Mouse (Mus musculus): ENCODE measurements around the gene Wdr74. TPM values are rescaled to one million over a fixed set of nuclear protein-coding genes. Genes with fewer than 3 reads are reported as not detected.
"Not testable (repeated sequence)": the region's sequence is repeated elsewhere in the genome, so short reads cannot be mapped to it uniquely, and the experiment has no call there.

The Wdr74 gene
- total RNA-seq, 2 experiments from 2014 or later = 47.4 to 55.0 TPM

GRCm38 (mm10) chr19:8722021-8722420, 13.6 kb upstream of the Wdr74 start:
- H3K4me3 ChIP-seq = peak overlapping the region; percentile 71
- DNase-seq (ENCODE audit: low spot score in 2 of 2) = no peak
- no peak for TF ChIP-seq CTCF (conservative IDR thresholded peaks at IDR 0.05)
- H3K27ac ChIP-seq = peak overlapping the region; percentile 96

- no peak for DNase-seq (ENCODE audit: low spot score in 2 of 2)
- Histone ChIP-seq H3K4me3 (peak overlapping the region; percentile 71), H3K27ac (peak overlapping the region; percentile 96)
- no peak for TF ChIP-seq CTCF (conservative IDR thresholded peaks at IDR 0.05)
Observed at GRCm38 (mm10) chr19:8722559-8722906, 13.1 kb upstream of the Wdr74 start.

DNA sequence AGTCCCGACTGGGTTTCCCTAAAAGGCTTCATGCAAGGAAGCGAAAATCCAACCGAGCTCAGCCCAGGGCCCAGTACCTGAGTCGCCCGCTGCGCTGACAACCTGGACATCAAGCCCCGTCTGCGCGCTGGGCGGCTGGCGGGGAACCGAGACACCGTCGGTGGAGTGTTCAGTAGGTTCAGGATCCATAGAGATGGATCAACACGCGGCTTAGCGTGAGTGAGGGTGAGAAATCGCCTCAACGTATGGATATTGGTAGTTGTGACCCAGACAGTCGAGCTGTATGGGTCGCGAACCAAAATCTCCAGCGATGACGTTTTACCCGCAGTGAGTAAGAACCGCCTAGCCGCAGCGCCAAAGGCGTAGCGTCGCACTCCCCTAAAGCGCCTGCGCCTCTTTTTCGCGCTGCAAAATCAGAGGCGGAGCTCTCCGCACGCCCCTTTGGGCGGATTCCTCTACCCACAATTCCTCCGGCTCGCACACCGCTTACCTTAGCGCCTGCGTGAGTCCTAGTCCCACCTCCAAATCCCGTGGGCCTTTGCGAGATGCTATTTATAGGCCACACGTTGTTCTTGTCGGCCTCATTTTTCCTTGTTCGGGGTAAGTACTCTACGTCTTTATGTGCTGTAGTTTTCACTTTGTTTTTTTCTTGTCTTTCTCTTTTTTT, 12.6 kb upstream of the Wdr74 start, which contains the start of gene Slc3a2:
Slc3a2 (minus strand) TSS at position 463 of the 667 bp plus-strand sequence.
- peak; percentile 96 to 98 for DNase-seq (ENCODE audit: low spot score in 2 of 2)
- H3K4me3 ChIP-seq = peak within 1 kb of the TSS; percentile 71
- TF ChIP-seq CTCF (conservative IDR thresholded peaks at IDR 0.05) = peak; percentile 32
- H3K27ac ChIP-seq = peak within 1 kb of the TSS; percentile 96

DNA sequence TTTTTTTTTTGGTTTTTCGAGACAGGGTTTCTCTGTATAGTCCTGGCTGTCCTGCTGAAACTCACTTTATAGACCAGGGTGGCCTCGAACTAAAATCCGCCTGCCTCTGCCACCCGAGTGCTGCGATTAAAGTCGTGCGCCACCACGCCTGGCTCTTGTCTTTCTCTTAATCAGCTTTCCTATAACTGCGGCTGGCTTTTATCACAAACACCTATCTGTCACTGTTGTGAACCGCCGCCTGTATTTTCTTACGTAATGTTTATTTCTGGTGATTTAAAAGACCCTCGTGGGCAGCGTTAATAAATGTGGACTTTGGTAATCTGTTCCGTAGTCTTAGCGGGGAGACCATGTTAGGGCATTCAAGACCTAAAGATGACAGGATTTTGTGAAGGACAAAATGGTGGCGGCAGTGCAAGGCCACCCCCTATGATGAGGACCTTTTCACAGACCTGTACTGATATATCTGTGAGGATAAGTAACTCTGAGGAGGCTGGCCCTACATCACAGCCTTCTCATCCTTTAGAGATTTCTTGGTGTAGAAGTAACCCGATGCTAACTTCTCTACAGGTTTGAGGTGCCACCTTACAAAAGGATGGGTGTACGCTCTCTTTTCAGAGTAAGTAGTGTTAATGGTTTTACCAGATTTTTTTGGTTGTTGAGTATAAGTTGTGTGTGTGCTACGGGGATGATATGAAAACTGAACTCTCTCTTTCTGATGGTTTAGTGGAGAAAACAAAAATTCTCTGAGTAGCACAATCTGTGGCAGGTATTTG, 11.9 kb upstream of the Wdr74 start:
- no peak for DNase-seq (ENCODE audit: low spot score in 2 of 2)
- peak overlapping the region; percentile 71 for H3K4me3 ChIP-seq
- TF ChIP-seq CTCF (conservative IDR thresholded peaks at IDR 0.05) = no peak
- H3K27ac ChIP-seq = peak overlapping the region; percentile 96

DNA sequence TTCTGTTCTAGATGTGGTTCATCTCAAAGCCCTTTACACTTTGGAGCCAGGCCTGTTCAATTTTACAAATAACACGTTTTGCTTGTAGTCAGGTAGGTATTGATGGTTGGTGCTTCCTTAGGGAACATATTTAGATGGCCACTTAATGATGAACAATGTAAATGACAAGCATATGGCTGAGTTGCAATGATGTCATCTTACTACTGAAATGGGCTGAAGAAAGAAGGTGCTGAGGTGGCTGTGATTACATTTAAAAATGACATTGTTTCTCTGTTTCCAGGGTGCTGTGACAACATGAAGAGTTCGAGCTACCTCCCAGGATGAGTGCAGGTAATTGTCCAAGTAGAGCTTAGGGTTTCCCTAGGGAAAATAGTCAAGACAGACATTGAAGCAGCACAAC, 11.2 kb upstream of the Wdr74 start:
- H3K4me3 ChIP-seq = peak overlapping the region; percentile 71
- no peak overlapping the region; the same call in 1 of the 2 replicates for H3K27ac ChIP-seq
- TF ChIP-seq CTCF (conservative IDR thresholded peaks at IDR 0.05) = no peak
- no peak for DNase-seq (ENCODE audit: low spot score in 2 of 2)

GRCm38 (mm10) chr19:8725081-8725613, 10.5 kb upstream of the Wdr74 start:
- TF ChIP-seq CTCF (conservative IDR thresholded peaks at IDR 0.05) = no peak
- Histone ChIP-seq H3K27ac (no peak overlapping the region), H3K4me3 (no peak overlapping the region)
- no peak for DNase-seq (ENCODE audit: low spot score in 2 of 2)

DNA sequence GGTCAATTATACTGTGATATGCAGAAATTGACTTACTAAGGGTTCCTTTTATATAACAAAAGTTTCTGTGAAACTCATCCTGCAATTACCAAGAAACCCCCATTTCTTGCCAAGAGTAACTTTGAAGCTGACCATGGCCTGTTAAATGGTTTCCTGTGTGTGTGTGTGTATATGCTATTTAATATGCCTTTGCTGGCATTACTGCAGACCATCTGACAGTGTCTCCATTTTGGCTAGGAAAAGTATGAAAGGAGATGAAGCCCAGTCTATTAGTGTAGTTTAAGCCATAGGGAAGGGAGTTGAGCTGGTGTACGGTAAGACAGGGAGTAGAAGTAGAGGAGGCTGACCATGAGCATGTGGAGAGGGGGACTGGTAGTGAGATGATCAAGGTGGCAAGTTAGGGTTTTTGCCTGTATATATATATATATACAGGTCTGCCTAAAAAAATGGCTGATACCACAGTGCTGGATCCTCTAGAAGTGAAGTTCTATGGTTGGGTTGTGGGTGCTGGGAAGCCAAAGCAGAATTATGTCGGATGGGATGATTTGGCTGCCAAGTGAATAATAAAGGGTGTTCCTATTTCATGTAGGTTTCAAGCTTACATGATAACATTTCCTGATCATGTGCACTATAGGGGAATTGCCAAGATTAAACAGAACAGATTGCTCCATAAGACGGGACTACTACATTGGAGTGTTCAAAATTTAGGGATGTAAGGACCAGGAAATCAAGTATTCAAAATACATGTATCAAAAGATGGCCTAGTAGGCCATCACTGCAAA, 8.8 kb upstream of the Wdr74 start:
- Histone ChIP-seq H3K27ac (no peak overlapping the region), H3K4me3 (no peak overlapping the region)
- no peak for TF ChIP-seq CTCF (conservative IDR thresholded peaks at IDR 0.05)
- DNase-seq (ENCODE audit: low spot score in 2 of 2) = no peak

- Histone ChIP-seq H3K4me3 (no peak overlapping the region), H3K27ac (no peak overlapping the region)
- TF ChIP-seq CTCF (conservative IDR thresholded peaks at IDR 0.05) = no peak
- DNase-seq (ENCODE audit: low spot score in 2 of 2) = no peak
Observed at GRCm38 (mm10) chr19:8727495-8728114, 8.0 kb upstream of the Wdr74 start.

DNA sequence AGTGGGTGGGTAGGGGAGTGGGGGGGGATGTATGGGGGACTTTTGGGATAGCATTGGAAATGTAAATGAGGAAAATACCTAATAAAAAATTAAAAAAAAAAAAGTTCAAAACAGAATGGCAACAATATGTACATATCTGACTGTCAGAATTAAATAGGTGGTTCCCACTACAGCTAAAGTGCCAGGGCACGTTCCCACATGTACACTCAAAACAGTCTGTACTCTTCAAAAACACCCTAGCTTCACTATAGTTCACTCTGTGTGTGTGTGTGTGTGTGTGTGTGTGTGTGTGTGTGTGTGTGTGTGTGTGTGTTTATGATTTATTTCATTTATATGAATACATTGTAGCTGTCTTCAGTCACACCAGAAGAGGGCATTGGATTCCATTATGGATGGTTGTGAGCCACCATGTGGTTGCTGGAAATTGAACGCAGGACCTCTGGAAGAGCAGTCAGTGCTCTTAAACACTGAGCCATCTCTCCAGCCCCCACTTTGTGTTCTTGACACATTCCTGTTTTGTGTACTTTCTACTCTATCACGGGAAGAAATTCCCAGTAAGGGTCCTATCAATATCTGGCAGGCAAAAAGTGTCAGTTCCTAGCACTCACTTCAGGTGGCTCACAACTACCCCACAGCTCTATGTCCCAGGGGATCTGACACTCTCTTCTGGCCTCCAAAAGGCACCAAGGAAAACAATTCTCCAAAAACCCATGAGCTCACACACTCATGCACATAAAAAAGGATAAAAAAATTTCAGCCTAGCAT, 7.1 kb upstream of the Wdr74 start:
- DNase-seq (ENCODE audit: low spot score in 2 of 2); H3K27ac ChIP-seq: not testable (repeated sequence)

DNA sequence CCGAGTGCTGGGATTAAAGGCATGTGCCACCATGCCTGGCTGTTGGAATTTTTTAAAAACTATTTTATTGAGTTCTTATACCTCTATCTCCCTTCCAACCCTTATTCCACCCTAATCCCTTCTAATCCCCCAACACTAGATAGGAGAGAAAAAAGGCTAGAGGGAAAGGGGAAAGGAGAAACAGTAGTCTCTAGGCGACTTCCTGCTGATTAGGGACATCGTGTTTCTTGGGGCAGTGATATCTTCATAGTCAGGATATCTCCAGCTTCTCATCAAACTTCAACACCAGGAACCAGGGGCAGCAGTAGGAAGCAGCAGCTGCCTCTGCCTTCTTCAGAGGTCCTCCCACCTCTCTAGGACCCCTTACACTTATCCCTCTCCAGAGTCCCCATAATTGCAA, 1.3 kb upstream of the Wdr74 start:
- H3K4me3 ChIP-seq = no peak overlapping the region
- H3K27ac ChIP-seq = no peak overlapping the region
- no peak for DNase-seq (ENCODE audit: low spot score in 2 of 2)
- TF ChIP-seq CTCF (conservative IDR thresholded peaks at IDR 0.05) = no peak

More for the DNA sequence above, 7.1 kb upstream of the Wdr74 start:
- H3K4me3 ChIP-seq = not testable (repeated sequence)

GRCm38 (mm10) chr19:8736160-8736467, 487 bp downstream of the Wdr74 start:
- Histone ChIP-seq H3K27ac (peak overlapping the region; percentile 90), H3K4me3 (peak overlapping the region; percentile 77)
- no peak for TF ChIP-seq CTCF (conservative IDR thresholded peaks at IDR 0.05)
- no peak for DNase-seq (ENCODE audit: low spot score in 2 of 2)

GRCm38 (mm10) chr19:8738911-8739310, 3.3 kb downstream of the Wdr74 start:
- Histone ChIP-seq H3K27ac (no peak overlapping the region), H3K4me3 (no peak overlapping the region)
- no peak for TF ChIP-seq CTCF (conservative IDR thresholded peaks at IDR 0.05)
- no peak for DNase-seq (ENCODE audit: low spot score in 2 of 2)
